Mouse (Mus musculus) olfactory bulb, adult 2 months (tissue): Measurements from ENCODE around the gene Ahcyl1. TPM values are rescaled to one million over a fixed set of nuclear protein-coding genes. Genes with fewer than 3 reads are reported as not detected.

Source experiments
- H3K27ac ChIP-seq: fragments of 200-500 bp; 2 replicates; pipeline ENCODE4 v1.5.1; 2012; ENCODE audit warnings: low read depth, low read length; ENCODE audit not compliant: insufficient read depth
- H3K4me1 ChIP-seq: fragments of 200-500 bp; 2 replicates; pipeline ENCODE4 v1.6.1; 2012; ENCODE audit warnings: low read length; ENCODE audit not compliant: control insufficient read depth, insufficient read depth
- H3K4me3 ChIP-seq: fragments of 200-500 bp; 2 replicates; pipeline ENCODE4 v1.5.1; 2012; ENCODE audit warnings: mild to moderate bottlenecking, low read depth, low read length, moderate library complexity; ENCODE audit not compliant: insufficient read depth
- CTCF ChIP-seq: fragments of 200-500 bp; IDR thresholded peaks from 2 replicates; pipeline ENCODE4 v1.5.1; 2012; ENCODE audit warnings: low read depth, mild to moderate bottlenecking, low read length, moderate library complexity; ENCODE audit not compliant: insufficient read depth
- POLR2A ChIP-seq: fragments of 200-500 bp; IDR thresholded peaks from 2 replicates; pipeline ENCODE4 v1.6.1; 2012; ENCODE audit warnings: mild to moderate bottlenecking, low read depth, low read length, moderate library complexity; ENCODE audit not compliant: insufficient read depth
- WGBS: fragments of 180-500 bp; shearing (Covaris S2); methylation state at CpG from one replicate; pipeline ENCODE4 v1.1.7; 2018; 5-methylcytosine and 5-hydroxymethylcytosine counted together
- polyA plus RNA-seq: library from polyadenylated mRNA; stranded (reverse); fragments of >200 nt; gene quantifications from 2 replicates; pipeline ENCODE4 v1.2.4, GENCODE M21; 2012; ENCODE audit warnings: low replicate concordance; ENCODE audit not compliant: missing spikeins, insufficient read depth, insufficient read length

The Ahcyl1 gene
- polyA plus RNA-seq, 1 experiment, result 109 TPM

GRCm38 (mm10) chr3:107709156-107709555, 12.8 kb upstream of the Ahcyl1 start:
- Histone ChIP-seq H3K4me1 (no peaks in the 10 kb centered on the region), H3K27ac (no peak overlapping the region), H3K4me3 (no peak overlapping the region)
- WGBS, result 80% methylated on average over 3 of the region's 3 CpGs
- no peak for TF ChIP-seq POLR2A
- no peak for TF ChIP-seq CTCF

- H3K4me3 ChIP-seq, result no peak overlapping the region
- 85% methylated on average over 4 of the region's 4 CpGs for WGBS
- no peak for TF ChIP-seq CTCF
- TF ChIP-seq POLR2A, result no peak
Observed at GRCm38 (mm10) chr3:107707239-107707638, 10.9 kb upstream of the Ahcyl1 start.

GRCm38 (mm10) chr3:107706164-107706563, 9.8 kb upstream of the Ahcyl1 start:
- TF ChIP-seq POLR2A (no peak), CTCF (no peak)
- no peaks in the 10 kb centered on the region for H3K4me1 ChIP-seq
- 71% methylated on average over 2 of the region's 2 CpGs for WGBS
- no peak overlapping the region for H3K4me3 ChIP-seq
- H3K27ac ChIP-seq, result no peak overlapping the region

More at GRCm38 (mm10) chr3:107707239-107707638, 10.9 kb upstream of the Ahcyl1 start:
- Histone ChIP-seq H3K27ac (no peak overlapping the region), H3K4me1 (no peaks in the 10 kb centered on the region)

- Histone ChIP-seq H3K4me1 (no peaks in the 10 kb centered on the region), H3K4me3 (no peak overlapping the region), H3K27ac (no peak overlapping the region)
- no peak for TF ChIP-seq POLR2A
- TF ChIP-seq CTCF, result no peak
- 80% methylated on average over 1 of the region's 1 CpGs for WGBS
Observed at GRCm38 (mm10) chr3:107704371-107704705, 8.0 kb upstream of the Ahcyl1 start.

- TF ChIP-seq POLR2A (no peak), CTCF (no peak)
- Histone ChIP-seq H3K4me3 (no peak overlapping the region), H3K4me1 (no peaks in the 10 kb centered on the region), H3K27ac (no peak overlapping the region)
- 86% methylated on average over 7 of the region's 7 CpGs for WGBS
Observed at GRCm38 (mm10) chr3:107703675-107704370, 7.5 kb upstream of the Ahcyl1 start.

GRCm38 (mm10) chr3:107701767-107702394, 5.5 kb upstream of the Ahcyl1 start:
- H3K4me1 ChIP-seq, result peaks cover 2% of the 10 kb centered on the region; the same call in 1 of the 2 replicates
- WGBS, result 90% methylated on average over 1 of the region's 1 CpGs
- no peak overlapping the region for H3K27ac ChIP-seq
- H3K4me3 ChIP-seq, result no peak overlapping the region
- TF ChIP-seq CTCF (no peak), POLR2A (no peak)

- H3K27ac ChIP-seq, result no peak overlapping the region
- H3K4me3 ChIP-seq, result no peak overlapping the region
- TF ChIP-seq CTCF (no peak), POLR2A (no peak)
- H3K4me1 ChIP-seq, result peaks cover 5% of the 10 kb centered on the region; the same call in 1 of the 2 replicates
- WGBS, result 94% methylated on average over 2 of the region's 2 CpGs
Observed at GRCm38 (mm10) chr3:107700625-107701024, 4.3 kb upstream of the Ahcyl1 start.

GRCm38 (mm10) chr3:107696910-107697309, 550 bp upstream of the Ahcyl1 start:
- peak overlapping the region; percentile 19 for H3K4me3 ChIP-seq
- peaks cover 8% of the 10 kb centered on the region for H3K4me1 ChIP-seq
- no peak for TF ChIP-seq CTCF
- H3K27ac ChIP-seq, result no peak overlapping the region
- WGBS, result 42% methylated on average over 3 of the region's 3 CpGs

- TF ChIP-seq POLR2A (no peak), CTCF (no peak)
- WGBS, result 2% methylated on average over 16 of the region's 16 CpGs
- Histone ChIP-seq H3K4me1 (peaks cover 8% of the 10 kb centered on the region), H3K4me3 (peak overlapping the region; percentile 84), H3K27ac (peak overlapping the region; percentile 81)
Observed at GRCm38 (mm10) chr3:107695219-107695947, 977 bp downstream of the Ahcyl1 start.

- Histone ChIP-seq H3K4me1 (peaks cover 8% of the 10 kb centered on the region), H3K27ac (no peak overlapping the region), H3K4me3 (no peak overlapping the region)
- no peak for TF ChIP-seq POLR2A
- no peak for TF ChIP-seq CTCF
- 10% methylated on average over 2 of the region's 2 CpGs for WGBS
Observed at GRCm38 (mm10) chr3:107694256-107694900, 2.0 kb downstream of the Ahcyl1 start.
